Mouse (Mus musculus) brain, adult 10 weeks (tissue): ENCODE results near the gene Rasal3. TPM values are rescaled to one million over a fixed set of nuclear protein-coding genes. Genes with fewer than 3 reads are reported as not detected.

Source experiments
- polyA plus RNA-seq: library from polyadenylated mRNA; stranded (reverse); fragments of 350-450 nt; fragmentation: Illumina TruSeq; extraction: RNeasy Lipid Tissue Mini Kit (QIAGEN cat#74804); gene quantifications from one replicate; pipeline ENCODE4 v1.2.3, GENCODE M21; 2015; ENCODE audit warnings: low read depth, low replicate concordance

The Rasal3 gene
- polyA plus RNA-seq = 3.5 TPM

GRCm38 (mm10) chr17:32403417-32403816, at the start of gene Rasal3:
TSS of gene Rasal3 (minus strand) at chr17:32403583.

GRCm38 (mm10) chr17:32452482-32452881, 49.1 kb upstream of the Rasal3 start, which contains the start of gene Cyp4f39:
TSS of gene Cyp4f39 (plus strand) at chr17:32452723.

GRCm38 (mm10) chr17:32424034-32424433, 20.7 kb upstream of the Rasal3 start, which contains the start of gene Pglyrp2:
TSS of gene Pglyrp2 (minus strand) at chr17:32424167.

GRCm38 (mm10) chr17:32389101-32389659, 14.2 kb downstream of the Rasal3 start, which contains the start of gene Wiz:
TSS of gene Wiz (minus strand) at chr17:32389439.

GRCm38 (mm10) chr17:32350382-32350983, 52.9 kb downstream of the Rasal3 start, which contains the start of gene Akap8l:
TSS of gene Akap8l (minus strand) at chr17:32350607.

Other genes starting within 250 kb of the Rasal3 start
- gene Notch3, start 236.7 kb downstream of the Rasal3 start, polyA plus RNA-seq = 4.6 TPM
- gene Ephx3, start 214.0 kb downstream of the Rasal3 start, polyA plus RNA-seq = 0.58 TPM
- gene Brd4, start 118.9 kb downstream of the Rasal3 start, polyA plus RNA-seq = 49.3 TPM
- gene Akap8, start 82.3 kb downstream of the Rasal3 start, polyA plus RNA-seq = 65.8 TPM
- gene Akap8l, start 53.0 kb downstream of the Rasal3 start, polyA plus RNA-seq = 154 TPM
- 24.6 TPM for gene Wiz, start 14.1 kb downstream of the Rasal3 start, polyA plus RNA-seq
- gene Pglyrp2, start 20.6 kb upstream of the Rasal3 start, polyA plus RNA-seq = not detected
- not detected for gene Cyp4f39, start 49.1 kb upstream of the Rasal3 start, polyA plus RNA-seq
- gene Cyp4f17, start 102.5 kb upstream of the Rasal3 start, polyA plus RNA-seq = 4.3 TPM
- gene Cyp4f16, start 133.0 kb upstream of the Rasal3 start, polyA plus RNA-seq = 5.4 TPM
- not detected for gene Cyp4f37, start 217.7 kb upstream of the Rasal3 start, polyA plus RNA-seq